Mouse (Mus musculus) midbrain, embryonic 14.5 days (tissue): Measurements from ENCODE around the gene Mex3a. TPM values are rescaled to one million over a fixed set of nuclear protein-coding genes. Genes with fewer than 3 reads are reported as not detected.
"Not testable (repeated sequence)": the region's sequence is repeated elsewhere in the genome, so short reads cannot be mapped to it uniquely, and the experiment has no call there.

Experiments used
- ATAC-seq: fragments of 200-750 bp; cut with Nextera tagmentation; 2 replicates; pipeline ENCODE4 v1.8.0; 2017; ENCODE audit warnings: moderate number of reproducible peaks, moderate library complexity; ENCODE audit not compliant: low FRiP score, low TSS enrichment
- DNase-seq: peaks from one replicate; pipeline ENCODE4 v3.0.0-alpha.2; 2015
- H3K27ac ChIP-seq: fragments of 300-500 bp; sonication (generic); replicated peaks from 2 replicates; pipeline ENCODE4 v1.5.1; 2014; ENCODE audit warnings: mild to moderate bottlenecking, low read depth, low read length, moderate library complexity
- H3K27me3 ChIP-seq: fragments of 300-500 bp; sonication (generic); 2 replicates; pipeline ENCODE4 v1.6.1; 2014; ENCODE audit warnings: low read length, control low read depth, mixed read lengths; ENCODE audit not compliant: control insufficient read depth, insufficient read depth
- H3K36me3 ChIP-seq: fragments of 300-500 bp; sonication (generic); 2 replicates; pipeline ENCODE4 v1.6.1; 2014; ENCODE audit warnings: low read length, control low read depth; ENCODE audit not compliant: control insufficient read depth, insufficient read depth
- H3K4me1 ChIP-seq: fragments of 300-500 bp; sonication (generic); 2 replicates; pipeline ENCODE4 v1.6.1; 2014; ENCODE audit warnings: mild to moderate bottlenecking, antibody characterized with exemption, low read length, control low read depth; ENCODE audit not compliant: control insufficient read depth, insufficient read depth
- H3K4me2 ChIP-seq: fragments of 300-500 bp; sonication (generic); 2 replicates; pipeline ENCODE4 v1.6.1; 2014; ENCODE audit warnings: mild to moderate bottlenecking, low read length, moderate library complexity
- H3K4me3 ChIP-seq: fragments of 300-500 bp; sonication (generic); replicated peaks from 2 replicates; pipeline ENCODE4 v1.5.1; 2014; ENCODE audit warnings: low read depth, low read length
- H3K9ac ChIP-seq: fragments of 300-500 bp; sonication (generic); replicated peaks from 2 replicates; pipeline ENCODE4 v1.6.1; 2014; ENCODE audit warnings: mild to moderate bottlenecking, low read length, moderate library complexity
- H3K9me3 ChIP-seq: fragments of 300-500 bp; sonication (generic); 2 replicates; pipeline ENCODE4 v1.6.1; 2016; ENCODE audit warnings: low read length, control low read depth, mixed read lengths; ENCODE audit not compliant: control insufficient read depth
- WGBS: fragments of 180-500 bp; shearing (Covaris S2); extraction: QIAGEN DNeasy Blood & Tissue Kit; methylation state at CpG from one replicate; pipeline ENCODE4 v1.1.7; 2014; 5-methylcytosine and 5-hydroxymethylcytosine counted together
- polyA plus RNA-seq: library from polyadenylated mRNA; unstranded; fragments of >200 nt; fragmentation: Nextera tagmentation; extraction: Ambion mirVana; gene quantifications from 2 replicates; pipeline ENCODE4 v1.2.1, GENCODE M21; 2014

The Mex3a gene
- polyA plus RNA-seq, 1 experiment from 2014 or later = 51.8 TPM

- H3K27ac ChIP-seq = no peak overlapping the region
- WGBS = 76% methylated on average over 1 of the region's 1 CpGs
- H3K9me3 ChIP-seq = no peaks in the 10 kb centered on the region
- H3K4me2 ChIP-seq = no peak overlapping the region
- ATAC-seq = no peak
- no peaks in the 10 kb centered on the region for H3K27me3 ChIP-seq
- no peak for DNase-seq
- no peak overlapping the region for H3K4me3 ChIP-seq
- peaks cover 34% of the 10 kb centered on the region for H3K36me3 ChIP-seq
- H3K9ac ChIP-seq = no peak overlapping the region
- no peaks in the 10 kb centered on the region for H3K4me1 ChIP-seq
These were observed 39.7 kb downstream of the Mex3a start for GRCm38 (mm10) chr3:88571856-88572255.

GRCm38 (mm10) chr3:88572835-88573234 is 40.6 kb downstream of the Mex3a start:
- WGBS = 87% methylated on average over 2 of the region's 2 CpGs
- DNase-seq (no peak), ATAC-seq (no peak)
- no peaks in the 10 kb centered on the region for H3K9me3 ChIP-seq
- no peaks in the 10 kb centered on the region for H3K4me1 ChIP-seq
- no peak overlapping the region for H3K9ac ChIP-seq
- H3K36me3 ChIP-seq = peaks cover 26% of the 10 kb centered on the region
- H3K4me3 ChIP-seq = no peak overlapping the region
- H3K27ac ChIP-seq = no peak overlapping the region
- no peaks in the 10 kb centered on the region for H3K27me3 ChIP-seq
- H3K4me2 ChIP-seq = no peak overlapping the region

- WGBS = 94% methylated on average over 2 of the region's 2 CpGs
- Histone ChIP-seq H3K36me3 (peaks cover 16% of the 10 kb centered on the region), H3K9ac (no peak overlapping the region), H3K9me3 (no peaks in the 10 kb centered on the region), H3K4me3 (no peak overlapping the region), H3K4me2 (no peak overlapping the region), H3K4me1 (no peaks in the 10 kb centered on the region), H3K27ac (no peak overlapping the region), H3K27me3 (no peaks in the 10 kb centered on the region)
- no peak for ATAC-seq
- DNase-seq = no peak
These were observed 41.6 kb downstream of the Mex3a start for GRCm38 (mm10) chr3:88573810-88574209.

- Histone ChIP-seq H3K36me3 (no peaks in the 10 kb centered on the region), H3K4me3 (no peak within 1 kb of the TSS), H3K4me2 (no peak within 1 kb of the TSS), H3K4me1 (peaks cover 6% of the 10 kb centered on the region; the same call in 1 of the 2 replicates), H3K27ac (no peak within 1 kb of the TSS), H3K9me3 (no peaks in the 10 kb centered on the region), H3K27me3 (no peaks in the 10 kb centered on the region), H3K9ac (no peak within 1 kb of the TSS)
- ATAC-seq (no peak), DNase-seq (no peak)
- WGBS = 87% methylated on average over 3 of the region's 3 CpGs
These were observed 43.3 kb downstream of the Mex3a start, which contains the start of gene Ssr2 for GRCm38 (mm10) chr3:88575540-88575939. Gene Ssr2, plus strand, starts transcription at chr3:88575876.

- H3K4me3 ChIP-seq, H3K27me3 ChIP-seq, H3K4me1 ChIP-seq, H3K9me3 ChIP-seq, ATAC-seq, H3K27ac ChIP-seq, H3K9ac ChIP-seq, H3K4me2 ChIP-seq, DNase-seq: not testable (repeated sequence)
- WGBS = 86% methylated on average over 5 of the region's 5 CpGs
- peaks cover 17% of the 10 kb centered on the region for H3K36me3 ChIP-seq
These were observed 45.7 kb downstream of the Mex3a start for GRCm38 (mm10) chr3:88577846-88578245.

GRCm38 (mm10) chr3:88578498-88579424 is 46.6 kb downstream of the Mex3a start:
- Histone ChIP-seq H3K9ac (no peak overlapping the region), H3K9me3 (no peaks in the 10 kb centered on the region), H3K27me3 (no peaks in the 10 kb centered on the region), H3K4me2 (peak overlapping the region; percentile 91), H3K4me3 (peak overlapping the region; percentile 83), H3K27ac (no peak overlapping the region), H3K36me3 (peaks cover 25% of the 10 kb centered on the region), H3K4me1 (peaks cover 6% of the 10 kb centered on the region; the same call in 1 of the 2 replicates)
- DNase-seq (no peak), ATAC-seq (no peak)
- WGBS = 49% methylated on average over 8 of the region's 8 CpGs

- ATAC-seq (peak; percentile 78), DNase-seq (peak; percentile 90)
- H3K9me3 ChIP-seq = no peaks in the 10 kb centered on the region
- under 1% methylated on average over 34 of the region's 34 CpGs for WGBS
- no peak overlapping the region; the same call in 1 of the 2 replicates for H3K27ac ChIP-seq
- H3K4me2 ChIP-seq = peak overlapping the region; percentile 91
- peak overlapping the region; percentile 84 for H3K9ac ChIP-seq
- H3K27me3 ChIP-seq = no peaks in the 10 kb centered on the region
- peak overlapping the region; percentile 83 for H3K4me3 ChIP-seq
- peaks cover 6% of the 10 kb centered on the region; the same call in 1 of the 2 replicates for H3K4me1 ChIP-seq
- H3K36me3 ChIP-seq = peaks cover 29% of the 10 kb centered on the region
These were observed 47.4 kb downstream of the Mex3a start for GRCm38 (mm10) chr3:88579454-88580117.

GRCm38 (mm10) chr3:88585769-88586168 is 53.6 kb downstream of the Mex3a start:
- Histone ChIP-seq H3K27me3 (no peaks in the 10 kb centered on the region), H3K9ac (no peak overlapping the region), H3K27ac (no peak overlapping the region), H3K4me2 (no peak overlapping the region), H3K4me1 (no peaks in the 10 kb centered on the region), H3K36me3 (peaks cover 66% of the 10 kb centered on the region), H3K4me3 (no peak overlapping the region), H3K9me3 (no peaks in the 10 kb centered on the region)
- DNase-seq = no peak
- no peak for ATAC-seq
- WGBS = 97% methylated on average over 6 of the region's 6 CpGs
